Mouse (Mus musculus) CH12.LX (cell line): ENCODE results near the gene Mettl16. TPM values are rescaled to one million over a fixed set of nuclear protein-coding genes. Genes with fewer than 3 reads are reported as not detected.

Experiments
- DNase-seq: peaks from one replicate; pipeline ENCODE4 v3.0.0-alpha.2; 2013; ENCODE audit errors: extremely low read depth
- H3K27ac ChIP-seq: 2 replicates; pipeline ENCODE4 v1.5.1; 2012; ENCODE audit warnings: low read depth, mild to moderate bottlenecking, control low read depth, moderate library complexity; ENCODE audit not compliant: insufficient read depth
- H3K27me3 ChIP-seq: replicated peaks from 2 replicates; pipeline ENCODE3; 2012; ENCODE audit warnings: inconsistent platforms
- H3K36me3 ChIP-seq, 2 experiments: replicated peaks in 1 of 2; 2 replicates each; pipeline versions ENCODE3 to v1.6.1; 2012; ENCODE audit warnings: inconsistent platforms in 1 of 2, low read length in 1 of 2, mild to moderate bottlenecking in 1 of 2, mixed read lengths in 1 of 2, moderate library complexity in 1 of 2; ENCODE audit not compliant: control insufficient read depth in 1 of 2, insufficient read depth in 1 of 2
- H3K4me1 ChIP-seq, 2 experiments: 2 replicates each; pipeline ENCODE4 v1.6.1; 2012; ENCODE audit warnings: inconsistent platforms in 1 of 2, moderate library complexity in 1 of 2; ENCODE audit not compliant: insufficient read depth in 2 of 2, control insufficient read depth in 1 of 2
- H3K4me2 ChIP-seq: 2 replicates; pipeline ENCODE4 v1.6.1; 2012; ENCODE audit warnings: low read depth, mild to moderate bottlenecking, control low read depth; ENCODE audit not compliant: poor library complexity, insufficient read depth, severe bottlenecking
- H3K4me3 ChIP-seq, 3 experiments: fragments of 150-350 bp in 1 of 3; sonication (generic) in 1 of 3; replicated peaks in 1 of 3; 2 replicates each; pipeline versions ENCODE3 to v1.5.1; 2011 to 2012; ENCODE audit warnings: low read depth in 2 of 3, low read length in 2 of 3, mild to moderate bottlenecking in 2 of 3, moderate library complexity in 2 of 3, control low read depth in 1 of 3, improper control_type of control experiment in 1 of 3, inconsistent platforms in 1 of 3, mixed read lengths in 1 of 3; ENCODE audit not compliant: poor library complexity in 1 of 3
- H3K79me2 ChIP-seq: replicated peaks from 2 replicates; pipeline ENCODE4 v1.6.1; 2012; ENCODE audit warnings: mild to moderate bottlenecking, moderate library complexity; ENCODE audit not compliant: control insufficient read depth, poor library complexity, insufficient read depth, severe bottlenecking; ENCODE audit errors: extremely low read depth
- H3K9ac ChIP-seq: 2 replicates; pipeline ENCODE4 v1.6.1; 2012; ENCODE audit warnings: low read depth, mild to moderate bottlenecking, control low read depth, moderate library complexity; ENCODE audit not compliant: insufficient read depth
- H3K9me3 ChIP-seq: replicated peaks from 2 replicates; pipeline ENCODE3; 2012; ENCODE audit warnings: low read length, inconsistent platforms, mixed read lengths
- BHLHE40 ChIP-seq: IDR thresholded peaks from 2 replicates; pipeline ENCODE4 v1.6.1; 2011; ENCODE audit warnings: mild to moderate bottlenecking, low read depth, low read length, improper control_type of control experiment
- CHD1 ChIP-seq: IDR thresholded peaks from 2 replicates; pipeline ENCODE4 v1.6.1; 2012; ENCODE audit warnings: low read depth, low read length, improper control_type of control experiment, inconsistent platforms
- CHD2 ChIP-seq: IDR thresholded peaks from 2 replicates; pipeline ENCODE4 v1.6.1; 2011; ENCODE audit warnings: low read length, improper control_type of control experiment
- CTCF ChIP-seq, 2 experiments: IDR thresholded peaks in 1 of 2; conservative IDR thresholded peaks in 1 of 2; 2 replicates each; pipeline ENCODE4 v1.5.1; 2011 to 2012; ENCODE audit warnings: low read depth in 2 of 2, low read length in 2 of 2, improper control_type of control experiment in 1 of 2, inconsistent platforms in 1 of 2, mild to moderate bottlenecking in 1 of 2, moderate library complexity in 1 of 2
- E2F4 ChIP-seq: IDR thresholded peaks from 2 replicates; pipeline ENCODE4 v1.6.1; 2011; ENCODE audit warnings: low read depth, low read length, improper control_type of control experiment; ENCODE audit not compliant: insufficient replicate concordance
- ELF1 ChIP-seq: IDR thresholded peaks from 2 replicates; pipeline ENCODE4 v1.6.1; 2014; ENCODE audit warnings: low read depth, mild to moderate bottlenecking, inconsistent platforms, low read length, improper control_type of control experiment
- EP300 ChIP-seq: IDR thresholded peaks from 2 replicates; pipeline ENCODE4 v1.6.1; 2011; ENCODE audit warnings: low read length, improper control_type of control experiment
- ETS1 ChIP-seq: conservative IDR thresholded peaks from 2 replicates; pipeline ENCODE4 v1.6.1; 2012; ENCODE audit warnings: low read depth, mild to moderate bottlenecking, inconsistent platforms, low read length, improper control_type of control experiment, moderate library complexity
- GABPA ChIP-seq: IDR thresholded peaks from 2 replicates; pipeline ENCODE4 v1.6.1; 2012; ENCODE audit warnings: low read depth, low read length, improper control_type of control experiment, inconsistent platforms; ENCODE audit not compliant: insufficient replicate concordance
- HCFC1 ChIP-seq: IDR thresholded peaks from 2 replicates; pipeline ENCODE4 v1.6.1; 2012; ENCODE audit warnings: low read depth, mild to moderate bottlenecking, inconsistent platforms, low read length, improper control_type of control experiment
- IRF4 ChIP-seq: IDR thresholded peaks from 2 replicates; pipeline ENCODE4 v1.6.1; 2014; ENCODE audit warnings: low read depth, mild to moderate bottlenecking, inconsistent platforms, low read length, improper control_type of control experiment
- JUN ChIP-seq: IDR thresholded peaks from 2 replicates; pipeline ENCODE4 v1.6.1; 2011; ENCODE audit warnings: low read depth, mild to moderate bottlenecking, low read length, improper control_type of control experiment, moderate library complexity; ENCODE audit not compliant: insufficient read depth
- JUND ChIP-seq: conservative IDR thresholded peaks from 2 replicates; pipeline ENCODE4 v1.6.1; 2011; ENCODE audit warnings: low read depth, low read length, improper control_type of control experiment
- KAT2A ChIP-seq: IDR thresholded peaks from 2 replicates; pipeline ENCODE4 v1.6.1; 2012; ENCODE audit warnings: low read length, improper control_type of control experiment, inconsistent platforms; ENCODE audit not compliant: insufficient replicate concordance
- MAFK ChIP-seq: IDR thresholded peaks from 2 replicates; pipeline ENCODE4 v1.6.1; 2011; ENCODE audit warnings: low read length, improper control_type of control experiment; ENCODE audit not compliant: insufficient replicate concordance
- MAX ChIP-seq: IDR thresholded peaks from 2 replicates; pipeline ENCODE4 v1.6.1; 2011; ENCODE audit warnings: low read length, improper control_type of control experiment
- MAZ ChIP-seq: IDR thresholded peaks from 2 replicates; pipeline ENCODE4 v1.6.1; 2012; ENCODE audit warnings: low read depth, mild to moderate bottlenecking, inconsistent platforms, low read length, improper control_type of control experiment, moderate library complexity
- MEF2A ChIP-seq: IDR thresholded peaks from 2 replicates; pipeline ENCODE4 v1.6.1; 2014; ENCODE audit warnings: low read depth, mild to moderate bottlenecking, inconsistent platforms, low read length, improper control_type of control experiment, borderline replicate concordance
- MXI1 ChIP-seq: IDR thresholded peaks from 2 replicates; pipeline ENCODE4 v1.6.1; 2011; ENCODE audit warnings: mild to moderate bottlenecking, low read depth, low read length, improper control_type of control experiment
- MYC ChIP-seq: IDR thresholded peaks from 2 replicates; pipeline ENCODE4 v1.6.1; 2011; ENCODE audit warnings: low read depth, mild to moderate bottlenecking, improper control_type of control experiment, low read length
- NELFE ChIP-seq: IDR thresholded peaks from 2 replicates; pipeline ENCODE4 v1.6.1; 2011; ENCODE audit warnings: low read depth, low read length, improper control_type of control experiment
- NRF1 ChIP-seq: IDR thresholded peaks from 2 replicates; pipeline ENCODE4 v1.6.1; 2014; ENCODE audit warnings: low read depth, mild to moderate bottlenecking, inconsistent platforms, low read length, improper control_type of control experiment, moderate library complexity
- PAX5 ChIP-seq: IDR thresholded peaks from 2 replicates; pipeline ENCODE4 v1.6.1; 2012; ENCODE audit warnings: low read length, inconsistent platforms, mixed read lengths
- POLR2A ChIP-seq: IDR thresholded peaks from 2 replicates; pipeline ENCODE4 v1.6.1; 2011; ENCODE audit warnings: low read depth, mild to moderate bottlenecking, improper control_type of control experiment, low read length
- POLR2AphosphoS2 ChIP-seq: IDR thresholded peaks from 2 replicates; pipeline ENCODE4 v1.6.1; 2011; ENCODE audit warnings: low read depth, low read length, improper control_type of control experiment
- RAD21 ChIP-seq: IDR thresholded peaks from 2 replicates; pipeline ENCODE4 v1.6.1; 2011; ENCODE audit warnings: low read depth, mild to moderate bottlenecking, low read length, improper control_type of control experiment, moderate library complexity
- RCOR1 ChIP-seq: conservative IDR thresholded peaks from 2 replicates; pipeline ENCODE4 v1.6.1; 2012; ENCODE audit warnings: low read depth, mild to moderate bottlenecking, inconsistent platforms, low read length, improper control_type of control experiment
- SIN3A ChIP-seq: IDR thresholded peaks from 2 replicates; pipeline ENCODE4 v1.6.1; 2012; ENCODE audit warnings: low read length, improper control_type of control experiment, inconsistent platforms
- SMC3 ChIP-seq: IDR thresholded peaks from 2 replicates; pipeline ENCODE4 v1.6.1; 2011; ENCODE audit warnings: low read depth, low read length, improper control_type of control experiment
- TBP ChIP-seq: conservative IDR thresholded peaks from 2 replicates; pipeline ENCODE4 v1.6.1; 2011; ENCODE audit warnings: low read depth, low read length, improper control_type of control experiment
- TCF12 ChIP-seq: IDR thresholded peaks from 2 replicates; pipeline ENCODE4 v1.6.1; 2014; ENCODE audit warnings: low read depth, mild to moderate bottlenecking, inconsistent platforms, low read length, improper control_type of control experiment
- UBTF ChIP-seq: IDR thresholded peaks from 2 replicates; pipeline ENCODE4 v1.6.1; 2012; ENCODE audit warnings: low read depth, mild to moderate bottlenecking, inconsistent platforms, low read length, improper control_type of control experiment, moderate library complexity
- USF1 ChIP-seq: IDR thresholded peaks from 2 replicates; pipeline ENCODE4 v1.6.1; 2014; ENCODE audit warnings: low read depth, mild to moderate bottlenecking, inconsistent platforms, low read length, improper control_type of control experiment
- USF2 ChIP-seq: conservative IDR thresholded peaks from 2 replicates; pipeline ENCODE4 v1.6.1; 2011; ENCODE audit warnings: low read depth, low read length, improper control_type of control experiment
- ZC3H11A ChIP-seq: IDR thresholded peaks from 2 replicates; pipeline ENCODE4 v1.6.1; 2012; ENCODE audit warnings: low read depth, mild to moderate bottlenecking, inconsistent platforms, low read length, improper control_type of control experiment
- ZKSCAN1 ChIP-seq: IDR thresholded peaks from 2 replicates; pipeline ENCODE4 v1.6.1; 2012; ENCODE audit warnings: low read depth, inconsistent platforms, low read length, improper control_type of control experiment, borderline replicate concordance
- ZMIZ1 ChIP-seq: IDR thresholded peaks from 2 replicates; pipeline ENCODE4 v1.6.1; 2012; ENCODE audit warnings: low read depth, mild to moderate bottlenecking, inconsistent platforms, low read length, improper control_type of control experiment
- ZNF384 ChIP-seq: IDR thresholded peaks from 2 replicates; pipeline ENCODE4 v1.6.1; 2012; ENCODE audit warnings: low read depth, low read length, improper control_type of control experiment, inconsistent platforms
- dilution Hi-C: fragments of 300-500 bp; cut with MboI; formaldehyde crosslinking; loops from 2 replicates; pipeline ENCODE4 v1.14.3; 2020; ENCODE audit warnings: low sequenced_read_pairs; ENCODE audit not compliant: extremely low pct_unique_long_range_greater_than_20kb, extremely low pct_ligation_motif_present
- in situ Hi-C: fragments of 300-500 bp; cut with MboI; formaldehyde crosslinking; loops from 3 replicates; pipeline ENCODE4 v1.14.3; 2019; ENCODE audit warnings: low sequenced_read_pairs, low pct_ligation_motif_present, low pct_unique_long_range_greater_than_20kb, mixed read lengths
- polyA plus RNA-seq: library from polyadenylated mRNA; unstranded; fragments of >175 nt; gene quantifications from 2 replicates; pipeline ENCODE4 v1.2.1, GENCODE M21; 2012; ENCODE audit warnings: low read depth; ENCODE audit not compliant: insufficient read length
- total RNA-seq, 2 experiments: library from RNA; depleted of rRNA; stranded (reverse); fragments of 300-350 nt in 1 of 2; fragments of >200 nt in 1 of 2; gene quantifications; 2 replicates each; pipeline ENCODE4 v1.2.3; 2012 to 2014

Mettl16 gene
- total and polyA plus RNA-seq, 3 experiments = 79.3 to 119 (median 80.0) TPM

DNA sequence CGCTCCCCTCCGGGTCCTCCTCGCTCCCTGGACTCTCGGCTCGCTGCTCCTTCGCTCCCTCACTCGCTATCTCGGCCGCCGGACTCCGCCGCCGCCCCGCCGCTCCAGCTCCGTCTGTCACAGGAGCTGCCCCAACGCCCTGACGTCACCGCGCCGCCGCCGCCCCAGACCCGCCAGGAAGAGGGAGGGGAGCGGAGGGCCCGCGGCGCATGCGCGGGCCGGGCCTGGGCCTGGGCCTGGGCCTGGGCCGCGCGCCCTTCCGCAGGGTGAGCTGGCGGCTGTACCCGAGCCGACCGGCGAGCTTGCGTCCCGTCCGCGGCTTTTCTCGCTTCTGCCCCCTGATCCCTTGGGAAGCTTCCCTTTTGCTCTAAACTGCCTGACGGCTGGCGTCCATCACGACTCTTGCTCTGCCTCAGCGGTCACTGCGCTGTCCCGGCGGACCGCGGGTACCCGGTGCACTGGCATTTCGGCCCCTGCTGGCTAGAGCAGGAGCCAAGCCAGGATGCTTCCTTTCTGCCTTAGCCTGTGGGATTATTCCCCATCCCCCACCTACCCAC, 46.3 kb upstream of the Mettl16 start, which contains the start of gene Pafah1b1:
Gene Pafah1b1 (minus strand): TSS at position 436 of the 557 bp plus-strand sequence.
- Histone ChIP-seq H3K9ac (peak within 1 kb of the TSS; percentile 92), H3K4me1 (peaks cover 3 to 31% of the 10 kb centered on the region in 2 experiments; a peak in 3 of 4 replicates)
- peak; percentile 96 for DNase-seq
- TF ChIP-seq CTCF (conservative IDR thresholded peaks at IDR 0.05 in 1 of 2, IDR thresholded peaks at IDR 0.05 in 1 of 2; ENCODE audit: low read depth in 2 of 2, low read length in 2 of 2) (peak in 1 of 2 experiments; percentile 8; a peak in 1 of 4 replicates), MAZ (0 out of 2 replicates have a peak, but pooled peaks have one; percentile 5), ZNF384 (no peak), CHD1 (no peak), SMC3 (no peak), USF2 (no peak), ZMIZ1 (peak; percentile 92), MAFK (no peak), RCOR1 (no peak), NELFE (peak; percentile 99), UBTF (peak; percentile 47; the same call in 1 of the 2 replicates), RAD21 (no peak), GABPA (no peak), SIN3A (no peak), BHLHE40 (no peak), ZKSCAN1 (no peak; the same call in 1 of the 2 replicates), E2F4 (no peak), POLR2A (peak; percentile 99), JUND (no peak), JUN (no peak), MAX (no peak), ZC3H11A (no peak), PAX5 (no peak), EP300 (no peak), MEF2A (peak; percentile 75), ELF1 (peak; percentile 88), IRF4 (no peak), CHD2 (no peak; the same call in 1 of the 2 replicates), KAT2A (peak; percentile 78; the same call in 1 of the 2 replicates), ETS1 (no peak), POLR2AphosphoS2 (peak; percentile 90), USF1 (no peak), NRF1 (peak; percentile 100), MYC (no peak), HCFC1 (peak; percentile 61; the same call in 1 of the 2 replicates), MXI1 (peak; percentile 74), TCF12 (peak; percentile 91), TBP (no peak)
- TF ChIP-seq, all 38 proteins: peak for 14
- H3K4me3 ChIP-seq = peak within 1 kb of the TSS; percentile 71 to 90 (median 76)
- H3K9me3 ChIP-seq = no peaks in the 10 kb centered on the region
- peak within 1 kb of the TSS; percentile 87 for H3K27ac ChIP-seq
- peaks cover 0 to 6% of the 10 kb centered on the region in 2 experiments for H3K36me3 ChIP-seq
- dilution Hi-C loops = no loop called here
- no peaks in the 10 kb centered on the region for H3K27me3 ChIP-seq
- in situ Hi-C loops = no loop called here
- peaks cover 39% of the 10 kb centered on the region for H3K79me2 ChIP-seq
- H3K4me2 ChIP-seq = peak within 1 kb of the TSS; percentile 73
